Mouse (Mus musculus) embryonic fibroblast, embryonic 13.5 days (primary cell): ENCODE measurements at regions not wholly inside any gene's neighbourhood (a gene's known extent, or its start where the extent isn't known, plus 50 kb on each side); places are given as distances from the start of the nearest gene placed in this dataset.

Experiments used
- H3K27ac ChIP-seq: 2 replicates; pipeline ENCODE4 v1.5.1; 2012; ENCODE audit warnings: low read length, control low read depth, inconsistent platforms; ENCODE audit not compliant: insufficient read depth
- H3K4me1 ChIP-seq: 2 replicates; pipeline ENCODE4 v1.6.1; 2011; ENCODE audit warnings: low read length; ENCODE audit not compliant: control insufficient read depth, insufficient read depth
- H3K4me3 ChIP-seq: 2 replicates; pipeline ENCODE4 v1.5.1; 2011; ENCODE audit warnings: mild to moderate bottlenecking, control low read depth, low read length; ENCODE audit not compliant: insufficient read depth
- CTCF ChIP-seq: IDR thresholded peaks from 2 replicates; pipeline ENCODE4 v1.5.1; 2011; ENCODE audit warnings: mild to moderate bottlenecking, control low read depth, low read length, moderate library complexity, borderline replicate concordance; ENCODE audit not compliant: insufficient read depth
- POLR2A ChIP-seq: IDR thresholded peaks from 2 replicates; pipeline ENCODE4 v1.6.1; 2011; ENCODE audit warnings: low read depth, mild to moderate bottlenecking, control low read depth, low read length, moderate library complexity

- TF ChIP-seq POLR2A (no peak), CTCF (no peak)
- Histone ChIP-seq H3K4me3 (no peak overlapping the region), H3K4me1 (no peaks in the 10 kb centered on the region; the same call in 1 of the 2 replicates), H3K27ac (no peak overlapping the region)
These were observed 75.3 kb upstream of the Jade1 start for GRCm38 (mm10) chr3:41480186-41480585.

- Histone ChIP-seq H3K4me1 (no peaks in the 10 kb centered on the region; the same call in 1 of the 2 replicates), H3K4me3 (no peak overlapping the region)
- TF ChIP-seq CTCF (no peak), POLR2A (no peak)
These were observed 76.6 kb upstream of the Jade1 start for GRCm38 (mm10) chr3:41478971-41479370.

GRCm38 (mm10) chr3:41476516-41476915, 79.0 kb upstream of the Jade1 start:
- TF ChIP-seq CTCF (no peak), POLR2A (no peak)
- no peak overlapping the region for H3K4me3 ChIP-seq
- no peaks in the 10 kb centered on the region; the same call in 1 of the 2 replicates for H3K4me1 ChIP-seq
- no peak overlapping the region for H3K27ac ChIP-seq

More at GRCm38 (mm10) chr3:41478971-41479370, 76.6 kb upstream of the Jade1 start:
- H3K27ac ChIP-seq = no peak overlapping the region

- no peak overlapping the region for H3K4me3 ChIP-seq
- TF ChIP-seq CTCF = no peak
- TF ChIP-seq POLR2A = no peak
- no peak overlapping the region for H3K27ac ChIP-seq
- no peaks in the 10 kb centered on the region; the same call in 1 of the 2 replicates for H3K4me1 ChIP-seq
These were observed 82.9 kb upstream of the Jade1 start for GRCm38 (mm10) chr3:41472586-41472985.

- Histone ChIP-seq H3K27ac (no peak overlapping the region), H3K4me1 (no peaks in the 10 kb centered on the region; the same call in 1 of the 2 replicates), H3K4me3 (no peak overlapping the region)
- TF ChIP-seq CTCF (no peak), POLR2A (no peak)
These were observed 86.4 kb upstream of the Jade1 start for GRCm38 (mm10) chr3:41469106-41469505.

GRCm38 (mm10) chr3:41467857-41468256, 87.7 kb upstream of the Jade1 start:
- TF ChIP-seq CTCF (no peak), POLR2A (no peak)
- Histone ChIP-seq H3K4me3 (no peak overlapping the region), H3K27ac (no peak overlapping the region), H3K4me1 (no peaks in the 10 kb centered on the region; the same call in 1 of the 2 replicates)

GRCm38 (mm10) chr3:41465893-41466292, 89.6 kb upstream of the Jade1 start:
- H3K4me3 ChIP-seq = no peak overlapping the region
- no peak overlapping the region for H3K27ac ChIP-seq
- TF ChIP-seq CTCF (no peak), POLR2A (no peak)
- H3K4me1 ChIP-seq = no peaks in the 10 kb centered on the region; the same call in 1 of the 2 replicates

- no peak overlapping the region for H3K27ac ChIP-seq
- TF ChIP-seq POLR2A = no peak
- no peak for TF ChIP-seq CTCF
- H3K4me3 ChIP-seq = no peak overlapping the region
- H3K4me1 ChIP-seq = no peaks in the 10 kb centered on the region; the same call in 1 of the 2 replicates
These were observed 92.4 kb upstream of the Jade1 start for GRCm38 (mm10) chr3:41462953-41463644.

- no peak overlapping the region for H3K4me3 ChIP-seq
- no peaks in the 10 kb centered on the region; the same call in 1 of the 2 replicates for H3K4me1 ChIP-seq
- TF ChIP-seq POLR2A = no peak
- TF ChIP-seq CTCF = no peak
- no peak overlapping the region for H3K27ac ChIP-seq
These were observed 95.4 kb upstream of the Jade1 start for GRCm38 (mm10) chr3:41460131-41460530.

GRCm38 (mm10) chr3:41458156-41458555, 97.4 kb upstream of the Jade1 start:
- Histone ChIP-seq H3K4me3 (no peak overlapping the region), H3K4me1 (peaks cover 3% of the 10 kb centered on the region), H3K27ac (no peak overlapping the region)
- no peak for TF ChIP-seq CTCF
- no peak for TF ChIP-seq POLR2A
